Mouse (Mus musculus) ES-E14 (cell line): ENCODE data around the gene Gm45261.

ENCODE experiments used
- ZC3H11A ChIP-seq: IDR thresholded peaks from 2 replicates; pipeline ENCODE4 v1.6.1; 2012; ENCODE audit warnings: low read depth, mild to moderate bottlenecking, inconsistent platforms, low read length, borderline replicate concordance
- ZNF384 ChIP-seq: IDR thresholded peaks from 2 replicates; pipeline ENCODE4 v1.6.1; 2012; ENCODE audit warnings: low read depth, low read length, inconsistent platforms

DNA sequence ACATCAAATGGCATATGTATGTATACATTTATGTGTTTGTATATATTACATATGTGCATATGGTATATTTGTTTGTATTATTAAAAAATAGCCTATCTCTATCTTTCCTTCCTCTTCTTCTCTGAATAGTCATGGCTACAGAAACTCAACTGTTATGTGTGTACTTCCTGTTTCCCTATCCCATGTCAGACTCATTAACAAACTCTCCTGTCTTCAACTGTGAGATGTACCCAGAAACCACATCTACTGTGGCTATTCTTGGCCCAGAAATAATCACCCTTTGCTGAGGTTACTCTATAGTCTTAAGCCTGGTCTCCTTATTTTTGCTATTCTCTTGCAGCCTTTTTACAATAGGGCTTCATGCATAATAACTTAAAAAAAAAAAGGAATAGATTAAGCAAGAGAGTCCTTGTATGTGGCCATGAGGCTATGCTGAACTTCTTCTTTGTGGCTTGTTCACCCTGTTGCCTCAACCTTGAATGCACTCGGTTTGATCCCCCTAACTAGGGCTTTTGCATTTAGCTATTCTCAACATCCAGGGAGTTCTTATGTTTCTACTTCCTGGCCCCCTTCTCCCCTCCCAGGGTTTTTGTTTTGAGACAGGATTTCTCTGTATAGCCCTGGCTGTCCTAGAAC is 9.2 kb downstream of the Gm45261 start:
- TF ChIP-seq ZNF384 (no peak), ZC3H11A (no peak)
